1 mouse cellular context compared by ENCODE assay signal in the genomic region with DNA sequence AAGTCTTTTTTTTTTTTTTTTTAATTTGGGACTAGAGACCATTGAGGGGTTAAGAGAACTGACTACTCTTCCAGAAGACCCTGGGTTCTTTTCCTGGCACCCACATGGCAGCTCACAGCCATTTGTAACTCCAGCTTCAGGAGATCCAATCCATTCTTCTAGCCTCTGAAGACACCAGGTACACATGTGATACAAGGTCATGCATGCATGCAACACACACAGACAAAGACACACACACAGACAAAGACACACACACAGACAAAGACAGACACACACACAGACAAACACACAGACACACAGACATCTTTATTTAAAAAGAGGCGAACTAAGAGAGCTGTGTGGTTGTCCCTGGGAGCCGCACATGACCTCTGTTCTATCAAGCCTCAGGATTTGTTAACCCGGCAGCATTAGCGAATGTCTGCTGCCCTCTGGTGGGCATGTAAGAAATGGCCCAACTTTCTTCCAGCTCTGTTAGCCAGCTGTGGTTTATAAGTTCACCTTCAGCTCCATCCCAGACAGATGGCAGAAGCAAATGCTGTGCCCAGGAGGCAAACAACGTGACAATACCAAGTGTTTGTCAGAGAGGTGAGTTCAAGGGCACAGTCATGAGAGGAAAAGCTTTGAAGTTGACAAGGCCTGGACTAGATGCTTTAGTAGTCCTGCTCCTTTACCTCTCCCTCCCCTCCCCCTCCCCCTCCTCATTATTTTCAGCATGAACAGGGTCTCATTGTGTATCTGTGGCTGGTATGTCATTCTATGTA.
TF ChIP-seq lines count a peak whose summit lies in the region.

No protein-coding gene starts in this region.

TF ChIP-seq in CH12.LX, 34 proteins besides CTCF, POLR2A, EP300 and RAD21 (continued from another document):
- TF ChIP-seq NELFE (IDR thresholded peaks at IDR 0.05; ENCODE audit: low read depth, low read length) (peak; percentile 27; the same call in 1 of the 2 replicates), JUND (conservative IDR thresholded peaks at IDR 0.05; ENCODE audit: low read depth, low read length) (no peak), TCF12 (IDR thresholded peaks at IDR 0.05; ENCODE audit: low read depth, low read length) (no peak), JUN (IDR thresholded peaks at IDR 0.05; ENCODE audit: insufficient read depth, low read depth, low read length) (no peak)
